Mouse (Mus musculus) CH12.LX (cell line): Measurements from ENCODE around the gene Agmo. TPM values are rescaled to one million over a fixed set of nuclear protein-coding genes. Genes with fewer than 3 reads are reported as not detected.

Experiments
- DNase-seq: peaks from one replicate; pipeline ENCODE4 v3.0.0-alpha.2; 2013; ENCODE audit errors: extremely low read depth
- H3K27ac ChIP-seq: 2 replicates; pipeline ENCODE4 v1.5.1; 2012; ENCODE audit warnings: low read depth, mild to moderate bottlenecking, control low read depth, moderate library complexity; ENCODE audit not compliant: insufficient read depth
- H3K27me3 ChIP-seq: replicated peaks from 2 replicates; pipeline ENCODE3; 2012; ENCODE audit warnings: inconsistent platforms
- H3K36me3 ChIP-seq, 2 experiments: replicated peaks in 1 of 2; 2 replicates each; pipeline versions ENCODE3 to v1.6.1; 2012; ENCODE audit warnings: inconsistent platforms in 1 of 2, low read length in 1 of 2, mild to moderate bottlenecking in 1 of 2, mixed read lengths in 1 of 2, moderate library complexity in 1 of 2; ENCODE audit not compliant: control insufficient read depth in 1 of 2, insufficient read depth in 1 of 2
- H3K4me1 ChIP-seq, 2 experiments: 2 replicates each; pipeline ENCODE4 v1.6.1; 2012; ENCODE audit warnings: inconsistent platforms in 1 of 2, moderate library complexity in 1 of 2; ENCODE audit not compliant: insufficient read depth in 2 of 2, control insufficient read depth in 1 of 2
- H3K4me2 ChIP-seq: 2 replicates; pipeline ENCODE4 v1.6.1; 2012; ENCODE audit warnings: low read depth, mild to moderate bottlenecking, control low read depth; ENCODE audit not compliant: poor library complexity, insufficient read depth, severe bottlenecking
- H3K4me3 ChIP-seq, 3 experiments: fragments of 150-350 bp in 1 of 3; sonication (generic) in 1 of 3; replicated peaks in 1 of 3; 2 replicates each; pipeline versions ENCODE3 to v1.5.1; 2011 to 2012; ENCODE audit warnings: low read depth in 2 of 3, low read length in 2 of 3, mild to moderate bottlenecking in 2 of 3, moderate library complexity in 2 of 3, control low read depth in 1 of 3, improper control_type of control experiment in 1 of 3, inconsistent platforms in 1 of 3, mixed read lengths in 1 of 3; ENCODE audit not compliant: poor library complexity in 1 of 3
- H3K79me2 ChIP-seq: replicated peaks from 2 replicates; pipeline ENCODE4 v1.6.1; 2012; ENCODE audit warnings: mild to moderate bottlenecking, moderate library complexity; ENCODE audit not compliant: control insufficient read depth, poor library complexity, insufficient read depth, severe bottlenecking; ENCODE audit errors: extremely low read depth
- H3K9ac ChIP-seq: 2 replicates; pipeline ENCODE4 v1.6.1; 2012; ENCODE audit warnings: low read depth, mild to moderate bottlenecking, control low read depth, moderate library complexity; ENCODE audit not compliant: insufficient read depth
- H3K9me3 ChIP-seq: replicated peaks from 2 replicates; pipeline ENCODE3; 2012; ENCODE audit warnings: low read length, inconsistent platforms, mixed read lengths
- BHLHE40 ChIP-seq: IDR thresholded peaks from 2 replicates; pipeline ENCODE4 v1.6.1; 2011; ENCODE audit warnings: mild to moderate bottlenecking, low read depth, low read length, improper control_type of control experiment
- CHD2 ChIP-seq: IDR thresholded peaks from 2 replicates; pipeline ENCODE4 v1.6.1; 2011; ENCODE audit warnings: low read length, improper control_type of control experiment
- CTCF ChIP-seq, 2 experiments: IDR thresholded peaks in 1 of 2; conservative IDR thresholded peaks in 1 of 2; 2 replicates each; pipeline ENCODE4 v1.5.1; 2011 to 2012; ENCODE audit warnings: low read depth in 2 of 2, low read length in 2 of 2, improper control_type of control experiment in 1 of 2, inconsistent platforms in 1 of 2, mild to moderate bottlenecking in 1 of 2, moderate library complexity in 1 of 2
- ELF1 ChIP-seq: IDR thresholded peaks from 2 replicates; pipeline ENCODE4 v1.6.1; 2014; ENCODE audit warnings: low read depth, mild to moderate bottlenecking, inconsistent platforms, low read length, improper control_type of control experiment
- EP300 ChIP-seq: IDR thresholded peaks from 2 replicates; pipeline ENCODE4 v1.6.1; 2011; ENCODE audit warnings: low read length, improper control_type of control experiment
- JUN ChIP-seq: IDR thresholded peaks from 2 replicates; pipeline ENCODE4 v1.6.1; 2011; ENCODE audit warnings: low read depth, mild to moderate bottlenecking, low read length, improper control_type of control experiment, moderate library complexity; ENCODE audit not compliant: insufficient read depth
- JUND ChIP-seq: conservative IDR thresholded peaks from 2 replicates; pipeline ENCODE4 v1.6.1; 2011; ENCODE audit warnings: low read depth, low read length, improper control_type of control experiment
- MAFK ChIP-seq: IDR thresholded peaks from 2 replicates; pipeline ENCODE4 v1.6.1; 2011; ENCODE audit warnings: low read length, improper control_type of control experiment; ENCODE audit not compliant: insufficient replicate concordance
- MAX ChIP-seq: IDR thresholded peaks from 2 replicates; pipeline ENCODE4 v1.6.1; 2011; ENCODE audit warnings: low read length, improper control_type of control experiment
- MAZ ChIP-seq: IDR thresholded peaks from 2 replicates; pipeline ENCODE4 v1.6.1; 2012; ENCODE audit warnings: low read depth, mild to moderate bottlenecking, inconsistent platforms, low read length, improper control_type of control experiment, moderate library complexity
- MEF2A ChIP-seq: IDR thresholded peaks from 2 replicates; pipeline ENCODE4 v1.6.1; 2014; ENCODE audit warnings: low read depth, mild to moderate bottlenecking, inconsistent platforms, low read length, improper control_type of control experiment, borderline replicate concordance
- MYC ChIP-seq: IDR thresholded peaks from 2 replicates; pipeline ENCODE4 v1.6.1; 2011; ENCODE audit warnings: low read depth, mild to moderate bottlenecking, improper control_type of control experiment, low read length
- PAX5 ChIP-seq: IDR thresholded peaks from 2 replicates; pipeline ENCODE4 v1.6.1; 2012; ENCODE audit warnings: low read length, inconsistent platforms, mixed read lengths
- RAD21 ChIP-seq: IDR thresholded peaks from 2 replicates; pipeline ENCODE4 v1.6.1; 2011; ENCODE audit warnings: low read depth, mild to moderate bottlenecking, low read length, improper control_type of control experiment, moderate library complexity
- RCOR1 ChIP-seq: conservative IDR thresholded peaks from 2 replicates; pipeline ENCODE4 v1.6.1; 2012; ENCODE audit warnings: low read depth, mild to moderate bottlenecking, inconsistent platforms, low read length, improper control_type of control experiment
- SIN3A ChIP-seq: IDR thresholded peaks from 2 replicates; pipeline ENCODE4 v1.6.1; 2012; ENCODE audit warnings: low read length, improper control_type of control experiment, inconsistent platforms
- TBP ChIP-seq: conservative IDR thresholded peaks from 2 replicates; pipeline ENCODE4 v1.6.1; 2011; ENCODE audit warnings: low read depth, low read length, improper control_type of control experiment
- TCF12 ChIP-seq: IDR thresholded peaks from 2 replicates; pipeline ENCODE4 v1.6.1; 2014; ENCODE audit warnings: low read depth, mild to moderate bottlenecking, inconsistent platforms, low read length, improper control_type of control experiment
- USF2 ChIP-seq: conservative IDR thresholded peaks from 2 replicates; pipeline ENCODE4 v1.6.1; 2011; ENCODE audit warnings: low read depth, low read length, improper control_type of control experiment
- ZC3H11A ChIP-seq: IDR thresholded peaks from 2 replicates; pipeline ENCODE4 v1.6.1; 2012; ENCODE audit warnings: low read depth, mild to moderate bottlenecking, inconsistent platforms, low read length, improper control_type of control experiment
- dilution Hi-C: fragments of 300-500 bp; cut with MboI; formaldehyde crosslinking; loops from 2 replicates; pipeline ENCODE4 v1.14.3; 2020; ENCODE audit warnings: low sequenced_read_pairs; ENCODE audit not compliant: extremely low pct_unique_long_range_greater_than_20kb, extremely low pct_ligation_motif_present
- in situ Hi-C: fragments of 300-500 bp; cut with MboI; formaldehyde crosslinking; loops from 3 replicates; pipeline ENCODE4 v1.14.3; 2019; ENCODE audit warnings: low sequenced_read_pairs, low pct_ligation_motif_present, low pct_unique_long_range_greater_than_20kb, mixed read lengths
- polyA plus RNA-seq: library from polyadenylated mRNA; unstranded; fragments of >175 nt; gene quantifications from 2 replicates; pipeline ENCODE4 v1.2.1, GENCODE M21; 2012; ENCODE audit warnings: low read depth; ENCODE audit not compliant: insufficient read length
- total RNA-seq, 2 experiments: library from RNA; depleted of rRNA; stranded (reverse); fragments of 300-350 nt in 1 of 2; fragments of >200 nt in 1 of 2; gene quantifications; 2 replicates each; pipeline ENCODE4 v1.2.3; 2012 to 2014

Agmo gene
- total and polyA plus RNA-seq, 3 experiments, result 0.21 to 0.89 (median 0.61) TPM

GRCm38 (mm10) chr12:37434466-37434865 is 193.0 kb downstream of the Agmo start:
- Histone ChIP-seq H3K9me3 (no peaks in the 10 kb centered on the region), H3K27ac (no peak overlapping the region), H3K4me2 (no peak overlapping the region), H3K9ac (no peak overlapping the region), H3K79me2 (no peaks in the 10 kb centered on the region), H3K27me3 (no peaks in the 10 kb centered on the region), H3K36me3 (no peaks in the 10 kb centered on the region), H3K4me3 (no peak overlapping the region), H3K4me1 (peaks cover 0 to 2% of the 10 kb centered on the region in 2 experiments; a peak in 1 of 4 replicates)
- in situ Hi-C loops (no loop called here), dilution Hi-C loops (no loop called here)
- TF ChIP-seq CHD2, result no peak
- no peak for TF ChIP-seq MAX
- TF ChIP-seq TCF12, result no peak
- TF ChIP-seq ZC3H11A, result no peak
- no peak for TF ChIP-seq EP300
- no peak for TF ChIP-seq MYC
- TF ChIP-seq ELF1, result no peak
- TF ChIP-seq TBP, result no peak
- no peak for TF ChIP-seq MAFK
- no peak for TF ChIP-seq BHLHE40
- TF ChIP-seq MAZ, result no peak
- TF ChIP-seq PAX5, result no peak
- no peak for TF ChIP-seq USF2
- no peak for TF ChIP-seq JUN
- no peak for TF ChIP-seq JUND
- TF ChIP-seq RAD21, result no peak
- TF ChIP-seq MEF2A, result no peak
- no peak for TF ChIP-seq SIN3A
- no peak for DNase-seq

DNA sequence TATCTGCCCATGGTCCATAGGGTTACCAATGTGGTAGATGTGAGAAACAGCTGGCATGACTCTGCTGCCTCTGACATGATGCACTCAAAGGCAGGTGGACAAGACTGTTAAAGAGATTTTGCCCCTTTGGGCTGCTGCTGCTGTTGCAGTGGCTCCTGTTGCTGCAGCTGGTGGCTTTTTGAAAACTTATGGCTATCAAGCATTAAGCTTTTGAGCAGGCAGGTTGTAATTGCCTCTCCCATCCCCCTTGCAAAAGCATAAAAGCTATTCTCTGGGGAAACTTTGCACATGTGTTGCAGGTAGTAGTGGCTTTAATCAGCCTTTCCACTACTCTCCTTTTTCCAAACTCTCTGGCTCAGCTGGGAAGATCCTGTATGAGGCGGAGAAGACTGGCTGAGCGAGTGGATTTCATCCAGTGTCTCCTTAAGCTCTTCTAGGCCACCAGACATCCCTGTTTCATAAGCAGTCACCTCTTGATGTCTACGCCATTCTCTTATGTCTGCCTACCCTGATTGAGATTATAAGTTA is 201.1 kb downstream of the Agmo start:
- Histone ChIP-seq H3K79me2 (no peaks in the 10 kb centered on the region), H3K9me3 (no peaks in the 10 kb centered on the region), H3K4me1 (no peaks in the 10 kb centered on the region), H3K9ac (no peak overlapping the region), H3K27me3 (no peaks in the 10 kb centered on the region), H3K4me2 (no peak overlapping the region)
- in situ Hi-C loops, result no loop called here
- DNase-seq, result no peak
- TF ChIP-seq USF2 (no peak), MAFK (no peak), RCOR1 (no peak), ELF1 (no peak), CTCF (conservative IDR thresholded peaks at IDR 0.05 in 1 of 2, IDR thresholded peaks at IDR 0.05 in 1 of 2; ENCODE audit: low read depth in 2 of 2, low read length in 2 of 2) (no peak), PAX5 (no peak)
- TF ChIP-seq, all 38 proteins: peak for 0
- dilution Hi-C loops, result no loop called here
- Histone ChIP-seq H3K36me3 (no peaks in the 10 kb centered on the region), H3K27ac (no peak overlapping the region), H3K4me3 (no peak overlapping the region)
